Mouse (Mus musculus): Measurements from ENCODE around the gene Kcnk1. TPM values are rescaled to one million over a fixed set of nuclear protein-coding genes. Genes with fewer than 3 reads are reported as not detected.

Kcnk1 gene
- polyA plus RNA-seq, 2 experiments, result 0.08 to 0.29 TPM

DNA sequence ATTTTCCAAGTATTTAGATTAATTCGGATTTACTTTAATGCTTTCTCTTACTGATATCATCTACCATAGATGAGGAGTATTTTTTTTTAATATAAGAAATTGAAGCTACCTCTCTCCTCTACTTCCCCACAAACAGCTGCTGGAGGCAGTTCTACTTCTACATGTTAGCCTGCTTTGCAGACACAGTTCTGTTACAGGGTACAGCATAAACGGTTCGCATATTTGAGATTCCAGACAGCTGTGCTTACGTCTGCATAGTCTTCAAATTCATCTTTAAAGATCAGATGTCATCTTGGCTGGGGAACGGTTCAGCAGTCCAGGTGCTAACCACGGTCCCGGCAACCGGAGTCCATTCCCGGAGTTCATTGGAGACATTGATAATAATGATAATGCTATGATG is 1.3 kb upstream of the Kcnk1 start:
- Histone ChIP-seq H3K4me1 (replicated peaks; ENCODE audit: control insufficient read depth in 2 of 2, insufficient read depth in 2 of 2, low read length in 1 of 2) (no peaks in the 10 kb centered on the region), H3K36me3 (replicated peaks; ENCODE audit: control insufficient read depth, insufficient read depth, low read depth) (no peaks in the 10 kb centered on the region), H3K9ac (replicated peaks) (no peak overlapping the region), H3K27ac (no peak overlapping the region), H3K9me3 (ENCODE audit: control insufficient read depth, low read length) (no peaks in the 10 kb centered on the region), H3K27me3 (ENCODE audit: control insufficient read depth, insufficient read depth, low read length) (peaks cover 32% of the 10 kb centered on the region), H3K4me3 (ENCODE audit: insufficient read depth in 1 of 2, low read depth in 2 of 2, low read length in 2 of 2) (no peak overlapping the region), H3K4me2 (ENCODE audit: low read depth) (no peak overlapping the region)
- ATAC-seq (ENCODE audit: insufficient read depth), result no peak
- no peak for DNase-seq (ENCODE audit: low read depth in 3 of 3, low spot score in 3 of 3)
- TF ChIP-seq EP300 (IDR thresholded peaks at IDR 0.05; ENCODE audit: low read depth) (no peak), CTCF (IDR thresholded peaks at IDR 0.05; ENCODE audit: low read depth) (no peak)
- whole genome bisulfite sequencing (ENCODE audit: insufficient replicate concordance), result 58% methylated on average over 9 of the region's 9 CpGs

GRCm38 (mm10) chr8:125996031-125996839 is 1.3 kb downstream of the Kcnk1 start:
- Histone ChIP-seq H3K4me3 (ENCODE audit: insufficient read depth in 1 of 2, low read depth in 2 of 2, low read length in 2 of 2) (no peak overlapping the region), H3K4me2 (ENCODE audit: low read depth) (no peak overlapping the region), H3K27ac (no peak overlapping the region), H3K36me3 (replicated peaks; ENCODE audit: control insufficient read depth, insufficient read depth, low read depth) (no peaks in the 10 kb centered on the region), H3K9me3 (ENCODE audit: control insufficient read depth, low read length) (no peaks in the 10 kb centered on the region), H3K27me3 (ENCODE audit: control insufficient read depth, insufficient read depth, low read length) (peaks cover 32% of the 10 kb centered on the region), H3K9ac (replicated peaks) (no peak overlapping the region), H3K4me1 (replicated peaks; ENCODE audit: control insufficient read depth in 2 of 2, insufficient read depth in 2 of 2, low read length in 1 of 2) (no peaks in the 10 kb centered on the region)
- DNase-seq (ENCODE audit: low read depth in 3 of 3, low spot score in 3 of 3) (no peak), ATAC-seq (ENCODE audit: insufficient read depth) (no peak)
- TF ChIP-seq CTCF (IDR thresholded peaks at IDR 0.05; ENCODE audit: low read depth) (no peak), EP300 (IDR thresholded peaks at IDR 0.05; ENCODE audit: low read depth) (no peak)
- WGBS (ENCODE audit: insufficient replicate concordance), result 15% methylated on average over 14 of the region's 14 CpGs

DNA sequence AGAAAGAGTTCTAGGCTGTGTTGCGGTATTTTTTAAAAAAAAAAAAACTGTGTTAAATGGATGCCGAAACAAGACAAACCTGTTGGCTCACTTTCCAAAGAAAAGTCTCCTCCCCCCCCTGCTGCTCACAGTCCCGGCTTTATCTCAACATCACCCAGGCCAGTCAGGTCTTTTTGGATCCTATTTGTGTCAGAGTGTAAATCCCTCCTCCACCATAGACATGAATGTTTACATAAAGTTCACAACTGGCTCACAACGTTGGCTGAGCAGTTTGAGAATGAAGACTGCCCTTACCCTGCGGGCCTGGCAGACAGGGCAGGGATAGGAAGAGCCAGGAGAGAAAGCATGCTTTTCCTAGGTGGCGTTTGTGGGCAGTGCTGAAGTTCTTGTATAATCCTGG is 2.0 kb downstream of the Kcnk1 start:
- peaks cover 32% of the 10 kb centered on the region for H3K27me3 ChIP-seq (ENCODE audit: control insufficient read depth, insufficient read depth, low read length)
- WGBS (ENCODE audit: insufficient replicate concordance), result 31% methylated on average over 6 of the region's 6 CpGs
- no peak overlapping the region for H3K4me3 ChIP-seq (ENCODE audit: insufficient read depth in 1 of 2, low read depth in 2 of 2, low read length in 2 of 2)
- no peak overlapping the region for H3K9ac ChIP-seq (replicated peaks)
- no peaks in the 10 kb centered on the region for H3K36me3 ChIP-seq (replicated peaks; ENCODE audit: control insufficient read depth, insufficient read depth, low read depth)
- DNase-seq (ENCODE audit: low read depth in 3 of 3, low spot score in 3 of 3), result no peak
- no peaks in the 10 kb centered on the region for H3K9me3 ChIP-seq (ENCODE audit: control insufficient read depth, low read length)
- no peak for ATAC-seq (ENCODE audit: insufficient read depth)
- no peak for TF ChIP-seq CTCF (IDR thresholded peaks at IDR 0.05; ENCODE audit: low read depth)
- H3K4me2 ChIP-seq (ENCODE audit: low read depth), result no peak overlapping the region
- no peak overlapping the region for H3K27ac ChIP-seq
- H3K4me1 ChIP-seq (replicated peaks; ENCODE audit: control insufficient read depth in 2 of 2, insufficient read depth in 2 of 2, low read length in 1 of 2), result no peaks in the 10 kb centered on the region

DNA sequence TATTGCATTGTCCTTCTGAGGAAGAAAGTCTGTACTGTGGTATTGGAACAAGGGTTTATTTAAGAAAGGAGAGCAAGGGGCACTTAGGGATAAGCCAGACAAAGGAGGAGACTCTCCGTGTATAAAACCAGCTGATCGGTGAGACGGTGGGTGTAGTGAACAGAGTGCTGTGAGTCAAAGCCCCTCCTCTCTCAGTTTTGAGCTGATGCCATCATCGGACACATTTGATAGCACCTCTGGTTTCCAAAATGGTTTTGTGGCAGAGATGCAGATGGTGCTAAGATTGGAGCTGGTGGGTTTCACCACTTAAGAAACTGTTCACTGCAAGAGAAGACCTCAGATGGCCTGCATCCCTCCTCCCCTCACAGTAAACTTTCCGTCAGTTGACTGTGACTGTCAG is 2.6 kb downstream of the Kcnk1 start:
- TF ChIP-seq EP300 (IDR thresholded peaks at IDR 0.05; ENCODE audit: low read depth), result no peak
- no peak for TF ChIP-seq CTCF (IDR thresholded peaks at IDR 0.05; ENCODE audit: low read depth)
- H3K9me3 ChIP-seq (ENCODE audit: control insufficient read depth, low read length), result no peaks in the 10 kb centered on the region
- H3K27ac ChIP-seq, result no peak overlapping the region
- H3K9ac ChIP-seq (replicated peaks), result no peak overlapping the region
- DNase-seq (ENCODE audit: low read depth in 3 of 3, low spot score in 3 of 3) (no peak), ATAC-seq (ENCODE audit: insufficient read depth) (no peak)
- H3K4me3 ChIP-seq (ENCODE audit: insufficient read depth in 1 of 2, low read depth in 2 of 2, low read length in 2 of 2), result no peak overlapping the region
- no peak overlapping the region for H3K4me2 ChIP-seq (ENCODE audit: low read depth)
- WGBS (ENCODE audit: insufficient replicate concordance), result 60% methylated on average over 5 of the region's 5 CpGs
- no peaks in the 10 kb centered on the region for H3K36me3 ChIP-seq (replicated peaks; ENCODE audit: control insufficient read depth, insufficient read depth, low read depth)
- peaks cover 32% of the 10 kb centered on the region for H3K27me3 ChIP-seq (ENCODE audit: control insufficient read depth, insufficient read depth, low read length)
- H3K4me1 ChIP-seq (replicated peaks; ENCODE audit: control insufficient read depth in 2 of 2, insufficient read depth in 2 of 2, low read length in 1 of 2), result no peaks in the 10 kb centered on the region

- H3K4me2 ChIP-seq (ENCODE audit: low read depth), result no peak overlapping the region
- H3K9me3 ChIP-seq (ENCODE audit: control insufficient read depth, low read length), result no peaks in the 10 kb centered on the region
- TF ChIP-seq EP300 (IDR thresholded peaks at IDR 0.05; ENCODE audit: low read depth) (no peak), CTCF (IDR thresholded peaks at IDR 0.05; ENCODE audit: low read depth) (no peak)
- H3K4me1 ChIP-seq (replicated peaks; ENCODE audit: control insufficient read depth in 2 of 2, insufficient read depth in 2 of 2, low read length in 1 of 2), result no peaks in the 10 kb centered on the region
- no peak overlapping the region for H3K27ac ChIP-seq
- no peak for ATAC-seq (ENCODE audit: insufficient read depth)
- H3K36me3 ChIP-seq (replicated peaks; ENCODE audit: control insufficient read depth, insufficient read depth, low read depth), result no peaks in the 10 kb centered on the region
- DNase-seq (ENCODE audit: low read depth in 3 of 3, low spot score in 3 of 3), result no peak
- 65% methylated on average over 7 of the region's 7 CpGs for WGBS (ENCODE audit: insufficient replicate concordance)
- H3K4me3 ChIP-seq (ENCODE audit: insufficient read depth in 1 of 2, low read depth in 2 of 2, low read length in 2 of 2), result no peak overlapping the region
- peaks cover 18% of the 10 kb centered on the region for H3K27me3 ChIP-seq (ENCODE audit: control insufficient read depth, insufficient read depth, low read length)
- H3K9ac ChIP-seq (replicated peaks), result no peak overlapping the region
Observed at GRCm38 (mm10) chr8:125999842-126000395, 4.9 kb downstream of the Kcnk1 start.

All from liver, embryonic 14.5 days (tissue).